Mouse (Mus musculus) regulatory T cell (primary cell): ENCODE results near the gene 2210011C24Rik.
"Not testable (repeated sequence)": the region's sequence is repeated elsewhere in the genome, so short reads cannot be mapped to it uniquely, and the experiment has no call there.

Experiments used
- in situ Hi-C: fragments of 300-600 bp; cut with MboI, MseI; formaldehyde crosslinking; loops from one replicate; pipeline ENCODE4 v1.15.1; 2025; ENCODE audit warnings: high pct_unique_total_duplicates

2210011C24Rik gene

GRCm38 (mm10) chr8:83995973-83996372 is 16.0 kb downstream of the 2210011C24Rik start:
- in situ Hi-C loops: no loop called here

- in situ Hi-C loops: no loop called here
Measured at GRCm38 (mm10) chr8:83994030-83994429, 17.9 kb downstream of the 2210011C24Rik start.

- in situ Hi-C loops: no loop called here
Measured at GRCm38 (mm10) chr8:83992488-83992887, 19.5 kb downstream of the 2210011C24Rik start.

- in situ Hi-C loops: no loop called here
Measured at GRCm38 (mm10) chr8:83990170-83990569, 21.8 kb downstream of the 2210011C24Rik start.

GRCm38 (mm10) chr8:83989243-83989642 is 22.7 kb downstream of the 2210011C24Rik start:
- in situ Hi-C loops: no loop called here

DNA sequence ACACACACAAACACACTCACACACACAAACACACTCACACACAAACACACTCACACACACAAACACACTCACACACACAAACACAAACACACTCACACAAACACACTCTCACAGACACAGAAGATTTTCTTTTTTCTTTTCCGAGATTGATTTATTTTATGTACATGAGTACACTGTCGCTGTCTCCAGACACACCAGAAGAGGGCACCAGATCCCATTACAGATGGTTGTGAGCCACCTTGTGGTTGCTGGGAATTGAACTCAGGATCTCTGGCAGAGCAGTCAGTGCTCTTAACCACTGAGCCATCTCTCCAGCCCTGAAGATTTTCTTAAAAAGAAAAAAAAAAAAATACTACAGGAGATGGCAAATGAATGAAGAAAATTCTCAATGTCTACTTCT is 28.7 kb downstream of the 2210011C24Rik start:
- in situ Hi-C loops: not testable (repeated sequence)

DNA sequence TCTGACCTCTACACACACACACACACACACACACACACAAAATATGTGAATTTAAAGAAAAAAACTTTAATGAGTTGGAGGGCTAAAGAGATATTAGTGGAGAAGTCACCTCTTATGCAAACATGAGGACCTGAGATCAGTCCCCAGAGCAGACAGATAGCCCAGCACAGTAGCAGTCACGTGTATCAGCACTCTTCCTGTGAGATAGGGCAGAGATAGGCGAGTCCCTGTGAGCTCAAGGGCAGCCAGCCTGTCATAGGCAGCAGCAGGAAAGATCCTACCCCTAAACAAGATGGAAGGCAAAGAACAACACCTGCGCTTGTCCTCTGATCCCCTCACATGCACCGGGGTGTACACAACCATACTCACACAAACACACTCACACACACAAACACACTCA is 29.5 kb downstream of the 2210011C24Rik start:
- in situ Hi-C loops: no loop called here

- in situ Hi-C loops: no loop called here
Measured at GRCm38 (mm10) chr8:83981533-83981932, 30.4 kb downstream of the 2210011C24Rik start.

DNA sequence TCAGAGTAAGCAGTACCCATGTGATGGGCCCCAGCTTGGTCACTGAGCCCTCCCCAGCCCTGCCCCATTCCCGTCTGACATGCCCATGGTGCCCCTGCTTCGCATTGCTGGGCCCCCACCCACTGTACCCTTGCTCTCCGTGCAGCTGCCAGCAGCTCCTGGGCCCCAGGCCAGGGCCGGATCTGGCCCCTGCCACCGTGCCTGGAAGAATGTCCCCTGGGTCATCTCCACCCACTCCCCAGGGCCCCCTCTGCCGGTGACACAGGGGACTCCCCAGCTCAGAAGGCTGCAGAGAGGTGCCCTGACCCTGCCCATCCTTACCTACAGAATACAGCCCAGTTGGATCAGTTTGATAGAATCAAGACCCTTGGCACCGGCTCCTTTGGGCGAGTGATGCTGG is 31.1 kb downstream of the 2210011C24Rik start:
- in situ Hi-C loops: no loop called here

- in situ Hi-C loops: no loop called here
Measured at GRCm38 (mm10) chr8:83980250-83980649, 31.7 kb downstream of the 2210011C24Rik start.

DNA sequence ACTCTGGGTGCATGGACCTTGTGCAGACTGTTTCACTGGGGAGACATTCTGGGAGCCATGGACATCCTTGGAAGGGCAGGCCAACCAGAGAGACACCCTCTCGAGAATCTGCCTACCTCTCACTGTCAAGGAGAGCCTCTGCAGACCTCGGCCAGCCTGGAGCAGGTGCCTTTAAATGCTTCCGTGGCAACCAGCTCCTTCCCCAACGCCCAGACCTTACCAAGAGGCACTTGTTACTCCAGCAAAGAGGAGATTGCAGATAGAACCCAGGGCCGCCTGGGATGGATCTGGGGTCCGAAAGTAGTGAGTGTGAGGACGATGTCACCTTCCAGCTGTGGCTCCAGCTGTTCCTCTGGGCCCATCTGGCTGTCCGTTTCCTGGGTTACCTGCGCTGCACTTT is 33.8 kb downstream of the 2210011C24Rik start:
- in situ Hi-C loops: no loop called here

GRCm38 (mm10) chr8:83977646-83978045 is 34.3 kb downstream of the 2210011C24Rik start:
- in situ Hi-C loops: no loop called here

- in situ Hi-C loops: no loop called here
Measured at GRCm38 (mm10) chr8:83976779-83977350, 35.1 kb downstream of the 2210011C24Rik start.

DNA sequence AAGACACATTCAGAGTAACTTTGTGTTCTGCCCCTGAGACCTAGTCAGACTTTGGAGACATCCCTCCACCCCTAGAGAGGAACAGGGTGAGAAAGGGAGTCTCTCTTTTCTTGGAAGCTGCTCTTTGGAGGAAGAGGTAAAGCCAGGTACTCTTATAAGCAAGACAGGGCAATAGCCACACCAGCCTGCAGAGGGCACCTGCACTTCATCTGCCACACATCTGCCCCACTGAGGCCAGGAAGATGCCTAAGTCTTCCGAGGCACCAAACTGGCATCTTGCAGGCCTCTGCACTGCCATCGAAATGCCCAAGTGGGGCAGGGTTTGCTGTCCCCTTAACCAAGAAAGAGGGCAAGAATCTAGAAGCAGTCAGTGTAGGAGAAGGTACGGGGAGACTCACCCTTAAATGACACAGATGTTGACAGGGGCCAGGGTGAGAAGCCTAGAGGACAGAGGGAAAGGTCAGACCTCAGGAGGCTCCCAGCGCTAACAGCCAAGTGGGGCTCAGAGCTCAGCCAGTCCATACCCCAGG is 35.8 kb downstream of the 2210011C24Rik start:
- in situ Hi-C loops: no loop called here

- in situ Hi-C loops: no loop called here
Measured at GRCm38 (mm10) chr8:83974521-83974920, 37.5 kb downstream of the 2210011C24Rik start.

GRCm38 (mm10) chr8:83973161-83974031 is 38.6 kb downstream of the 2210011C24Rik start:
- in situ Hi-C loops: no loop called here

GRCm38 (mm10) chr8:83972150-83973120 is 39.5 kb downstream of the 2210011C24Rik start, which contains the start of gene Prkaca:
Gene Prkaca, plus strand, starts transcription at chr8:83972993.
- in situ Hi-C loops: no loop called here

DNA sequence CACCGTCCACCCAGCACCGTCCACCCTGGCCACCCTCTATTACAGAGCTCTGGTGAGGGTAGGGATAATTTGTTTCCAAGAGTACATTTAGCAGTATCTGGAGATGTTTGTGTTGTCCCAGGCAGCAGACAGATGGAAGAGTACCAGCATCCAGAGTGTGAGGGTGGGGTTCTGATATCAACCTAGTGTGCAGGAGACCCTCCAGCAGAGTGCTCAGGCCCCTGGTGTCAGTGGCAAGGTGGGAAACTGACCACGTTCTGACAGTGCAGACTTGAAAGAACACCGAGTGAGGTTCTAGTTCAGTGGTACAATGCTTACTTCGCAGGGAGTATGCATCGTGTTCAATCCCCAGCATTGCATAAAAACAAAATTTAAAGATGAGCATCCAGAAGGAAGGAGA is 40.3 kb downstream of the 2210011C24Rik start:
- in situ Hi-C loops: no loop called here

DNA sequence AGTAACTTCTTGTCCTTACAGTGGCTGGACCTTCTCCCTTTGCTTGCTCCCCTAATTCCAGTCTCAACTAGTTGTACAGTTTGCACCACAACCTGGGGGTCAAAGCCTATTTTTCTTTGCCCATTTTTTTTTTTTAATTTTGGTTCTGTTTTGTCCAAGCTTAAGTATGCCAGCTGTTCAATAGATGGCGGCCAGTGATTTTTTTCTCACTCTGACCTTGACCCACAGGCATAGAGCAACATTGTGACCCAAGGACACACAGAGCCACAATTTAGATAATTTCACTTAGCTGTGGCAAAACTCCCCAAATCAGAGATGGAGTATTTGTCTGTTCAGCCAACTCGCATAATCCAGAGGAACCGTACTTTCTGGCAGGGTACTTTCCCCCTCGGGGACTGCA is 40.9 kb downstream of the 2210011C24Rik start:
- in situ Hi-C loops: no loop called here

- in situ Hi-C loops: no loop called here
Measured at GRCm38 (mm10) chr8:83967701-83968100, 44.3 kb downstream of the 2210011C24Rik start.

- in situ Hi-C loops: no loop called here
Measured at GRCm38 (mm10) chr8:83964015-83964765, 47.8 kb downstream of the 2210011C24Rik start.
